Mouse (Mus musculus) MEL (cell line): ENCODE data around the gene Zfp697. TPM values are rescaled to one million over a fixed set of nuclear protein-coding genes. Genes with fewer than 3 reads are reported as not detected.

ENCODE experiments used
- DNase-seq: peaks from one replicate; pipeline ENCODE4 v3.0.0; 2011; ENCODE audit warnings: low read depth, low spot score
- H3K27ac ChIP-seq: 2 replicates; pipeline ENCODE4 v1.5.1; 2012; ENCODE audit warnings: low read depth, mild to moderate bottlenecking, control low read depth, low read length, moderate library complexity; ENCODE audit not compliant: control insufficient read depth
- H3K27me3 ChIP-seq, 2 experiments: fragments of 150-350 bp in 1 of 2; sonication (generic) in 1 of 2; 2 replicates each; pipeline ENCODE4 v1.6.1; 2012; ENCODE audit warnings: low read length in 2 of 2, mild to moderate bottlenecking in 2 of 2, improper control_type of control experiment in 1 of 2, moderate library complexity in 1 of 2; ENCODE audit not compliant: insufficient read depth in 2 of 2, control insufficient read depth in 1 of 2
- H3K36me3 ChIP-seq, 2 experiments: 2 replicates each; pipeline ENCODE4 v1.6.1; 2012 to 2014; ENCODE audit warnings: low read length in 2 of 2, improper control_type of control experiment in 1 of 2, inconsistent platforms in 1 of 2, mild to moderate bottlenecking in 1 of 2; ENCODE audit not compliant: insufficient read depth in 2 of 2, control insufficient read depth in 1 of 2
- H3K4me1 ChIP-seq, 2 experiments: fragments of 150-350 bp in 1 of 2; sonication (generic) in 1 of 2; 2 replicates each; pipeline ENCODE4 v1.6.1; 2012; ENCODE audit warnings: low read length in 2 of 2, improper control_type of control experiment in 1 of 2, mild to moderate bottlenecking in 1 of 2; ENCODE audit not compliant: insufficient read depth in 2 of 2, control insufficient read depth in 1 of 2
- H3K4me3 ChIP-seq, 2 experiments: fragments of 150-350 bp in 1 of 2; sonication (generic) in 1 of 2; 2 replicates each; pipeline ENCODE4 v1.5.1; 2012; ENCODE audit warnings: low read depth in 2 of 2, low read length in 2 of 2, mild to moderate bottlenecking in 2 of 2, moderate library complexity in 2 of 2, control low read depth in 1 of 2, improper control_type of control experiment in 1 of 2; ENCODE audit not compliant: control insufficient read depth in 1 of 2, insufficient read depth in 1 of 2
- H3K79me2 ChIP-seq: 2 replicates; pipeline ENCODE4 v1.6.1; 2012; ENCODE audit warnings: mild to moderate bottlenecking, low read length, moderate library complexity; ENCODE audit not compliant: control insufficient read depth, poor library complexity, insufficient read depth
- H3K9ac ChIP-seq: 2 replicates; pipeline ENCODE4 v1.6.1; 2012; ENCODE audit warnings: low read depth, mild to moderate bottlenecking, control low read depth, low read length, moderate library complexity; ENCODE audit not compliant: control insufficient read depth, poor library complexity, severe bottlenecking
- H3K9me3 ChIP-seq: fragments of 150-350 bp; sonication (generic); replicated peaks from 2 replicates; pipeline ENCODE4 v1.6.1; 2012; ENCODE audit warnings: mild to moderate bottlenecking, low read length, improper control_type of control experiment, moderate library complexity; ENCODE audit not compliant: insufficient read depth
- BHLHE40 ChIP-seq: IDR thresholded peaks from 2 replicates; pipeline ENCODE4 v1.6.1; 2012; ENCODE audit warnings: low read depth, mild to moderate bottlenecking, inconsistent platforms, low read length, improper control_type of control experiment, borderline replicate concordance
- CHD2 ChIP-seq: IDR thresholded peaks from 2 replicates; pipeline ENCODE4 v1.6.1; 2011; ENCODE audit warnings: low read length, improper control_type of control experiment
- E2F4 ChIP-seq: IDR thresholded peaks from 2 replicates; pipeline ENCODE4 v1.6.1; 2011; ENCODE audit warnings: low read depth, low read length, improper control_type of control experiment, borderline replicate concordance
- ELF1 ChIP-seq: IDR thresholded peaks from 2 replicates; pipeline ENCODE4 v1.6.1; 2014; ENCODE audit warnings: low read depth, mild to moderate bottlenecking, inconsistent platforms, low read length, improper control_type of control experiment, moderate library complexity
- EP300 ChIP-seq, 2 experiments: IDR thresholded peaks; 2 replicates each; pipeline ENCODE4 v1.6.1; 2011; ENCODE audit warnings: improper control_type of control experiment in 2 of 2, low read length in 2 of 2, low read depth in 1 of 2, mild to moderate bottlenecking in 1 of 2
- ETS1 ChIP-seq: IDR thresholded peaks from 2 replicates; pipeline ENCODE4 v1.6.1; 2012; ENCODE audit warnings: low read depth, mild to moderate bottlenecking, inconsistent platforms, low read length, improper control_type of control experiment, moderate library complexity
- HCFC1 ChIP-seq: IDR thresholded peaks from 2 replicates; pipeline ENCODE4 v1.6.1; 2012; ENCODE audit warnings: low read depth, mild to moderate bottlenecking, inconsistent platforms, low read length, improper control_type of control experiment, moderate library complexity
- JUND ChIP-seq: IDR thresholded peaks from 2 replicates; pipeline ENCODE4 v1.6.1; 2011; ENCODE audit warnings: low read depth, mild to moderate bottlenecking, improper control_type of control experiment, low read length
- MAX ChIP-seq: IDR thresholded peaks from 2 replicates; pipeline ENCODE4 v1.6.1; 2011; ENCODE audit warnings: low read length, improper control_type of control experiment
- MAZ ChIP-seq: IDR thresholded peaks from 2 replicates; pipeline ENCODE4 v1.6.1; 2012; ENCODE audit warnings: low read depth, mild to moderate bottlenecking, inconsistent platforms, low read length, improper control_type of control experiment
- NELFE ChIP-seq: IDR thresholded peaks from 2 replicates; pipeline ENCODE4 v1.6.1; 2011; ENCODE audit warnings: low read depth, low read length, improper control_type of control experiment
- NRF1 ChIP-seq: IDR thresholded peaks from 2 replicates; pipeline ENCODE4 v1.6.1; 2014; ENCODE audit warnings: low read depth, mild to moderate bottlenecking, inconsistent platforms, low read length, improper control_type of control experiment, moderate library complexity; ENCODE audit not compliant: poor library complexity, insufficient read depth, severe bottlenecking
- RAD21 ChIP-seq: IDR thresholded peaks from 2 replicates; pipeline ENCODE4 v1.6.1; 2011; ENCODE audit warnings: mild to moderate bottlenecking, low read depth, low read length, improper control_type of control experiment
- RCOR1 ChIP-seq: IDR thresholded peaks from 2 replicates; pipeline ENCODE4 v1.6.1; 2012; ENCODE audit warnings: low read depth, mild to moderate bottlenecking, inconsistent platforms, low read length, improper control_type of control experiment
- SIN3A ChIP-seq: IDR thresholded peaks from 2 replicates; pipeline ENCODE4 v1.6.1; 2012; ENCODE audit warnings: low read length, improper control_type of control experiment, inconsistent platforms
- TBP ChIP-seq: IDR thresholded peaks from 2 replicates; pipeline ENCODE4 v1.8.0; 2011; ENCODE audit warnings: low read depth, low read length, improper control_type of control experiment
- UBTF ChIP-seq: IDR thresholded peaks from 2 replicates; pipeline ENCODE4 v1.6.1; 2012; ENCODE audit warnings: low read depth, mild to moderate bottlenecking, inconsistent platforms, low read length, improper control_type of control experiment, moderate library complexity, borderline replicate concordance; ENCODE audit not compliant: insufficient read depth
- USF1 ChIP-seq: IDR thresholded peaks from 2 replicates; pipeline ENCODE4 v1.6.1; 2014; ENCODE audit warnings: low read depth, mild to moderate bottlenecking, inconsistent platforms, low read length, improper control_type of control experiment, moderate library complexity
- ZKSCAN1 ChIP-seq: IDR thresholded peaks from 2 replicates; pipeline ENCODE4 v1.6.1; 2012; ENCODE audit warnings: low read depth, mild to moderate bottlenecking, inconsistent platforms, low read length, improper control_type of control experiment, moderate library complexity
- ZMIZ1 ChIP-seq: IDR thresholded peaks from 2 replicates; pipeline ENCODE4 v1.6.1; 2012; ENCODE audit warnings: low read depth, mild to moderate bottlenecking, inconsistent platforms, low read length, improper control_type of control experiment, moderate library complexity
- polyA plus RNA-seq, 2 experiments: library from polyadenylated mRNA; stranded (reverse) in 1 of 2; unstranded in 1 of 2; fragments of >175 nt in 1 of 2; fragments of >200 nt in 1 of 2; gene quantifications; 2 replicates each; pipeline versions ENCODE4 v1.2.1 to v1.2.4; 2012; ENCODE audit warnings: low replicate concordance in 2 of 2, low read depth in 1 of 2; ENCODE audit not compliant: insufficient read length in 2 of 2, insufficient read depth in 1 of 2, missing spikeins in 1 of 2
- total RNA-seq: library from RNA; depleted of rRNA; stranded (reverse); fragments of 300-350 nt; gene quantifications from 2 replicates; pipeline ENCODE4 v1.2.3, GENCODE M21; 2012

The Zfp697 gene
- total and polyA plus RNA-seq, 3 experiments: 0.04 TPM; not detected in 2

- no peak for DNase-seq
- no peaks in the 10 kb centered on the region for H3K79me2 ChIP-seq
- H3K27ac ChIP-seq: no peak within 1 kb of the TSS
- H3K36me3 ChIP-seq: no peaks in the 10 kb centered on the region
- H3K9ac ChIP-seq: no peak within 1 kb of the TSS
- H3K27me3 ChIP-seq: no peaks in the 10 kb centered on the region
- H3K9me3 ChIP-seq: no peaks in the 10 kb centered on the region
- no peak within 1 kb of the TSS for H3K4me3 ChIP-seq
- H3K4me1 ChIP-seq: no peaks in the 10 kb centered on the region
- no peak for TF ChIP-seq NELFE
- no peak for TF ChIP-seq JUND
- no peak for TF ChIP-seq SIN3A
- TF ChIP-seq HCFC1: no peak
- TF ChIP-seq ETS1: no peak
- no peak for TF ChIP-seq ELF1
- no peak for TF ChIP-seq ZMIZ1
- TF ChIP-seq BHLHE40: no peak
- TF ChIP-seq MAX: no peak
Observed at GRCm38 (mm10) chr3:98724376-98724775, 342.1 kb downstream of the Zfp697 start, which contains the start of gene Hsd3b2. Gene Hsd3b2 (minus strand): TSS chr3:98724543.

GRCm38 (mm10) chr3:98726281-98726680 lies 344.0 kb downstream of the Zfp697 start:
- no peak for TF ChIP-seq RAD21
- TF ChIP-seq ZKSCAN1: no peak
- no peak for TF ChIP-seq NELFE
- TF ChIP-seq UBTF: no peak
- no peak for TF ChIP-seq RCOR1
- no peak for TF ChIP-seq E2F4
- TF ChIP-seq MAZ: no peak
- no peak for TF ChIP-seq BHLHE40
- no peak for TF ChIP-seq TBP
- TF ChIP-seq NRF1: no peak
- TF ChIP-seq USF1: no peak
- TF ChIP-seq EP300 (IDR thresholded peaks at IDR 0.05; ENCODE audit: low read depth in 1 of 2, low read length in 2 of 2): no peak
- TF ChIP-seq CHD2: no peak
- no peak for TF ChIP-seq JUND
- TF ChIP-seq ZMIZ1: no peak
- Histone ChIP-seq H3K9ac (no peak overlapping the region), H3K36me3 (no peaks in the 10 kb centered on the region), H3K27me3 (no peaks in the 10 kb centered on the region), H3K9me3 (no peaks in the 10 kb centered on the region), H3K4me3 (no peak overlapping the region), H3K4me1 (no peaks in the 10 kb centered on the region), H3K79me2 (no peaks in the 10 kb centered on the region), H3K27ac (no peak overlapping the region)
- no peak for DNase-seq
